Mouse (Mus musculus) hindbrain, embryonic 14.5 days (tissue): ENCODE measurements around the gene Nanos3. TPM values are rescaled to one million over a fixed set of nuclear protein-coding genes. Genes with fewer than 3 reads are reported as not detected.

Experiments used
- ATAC-seq: fragments of 200-750 bp; cut with Nextera tagmentation; 2 replicates; pipeline ENCODE4 v1.8.0; 2017; ENCODE audit warnings: moderate number of reproducible peaks, mild to moderate bottlenecking, moderate TSS enrichment, moderate library complexity; ENCODE audit not compliant: low FRiP score
- DNase-seq: peaks from one replicate; pipeline ENCODE4 v3.0.0-alpha.2; 2015; ENCODE audit warnings: low spot score
- H3K27ac ChIP-seq: fragments of 300-500 bp; sonication (generic); 2 replicates; pipeline ENCODE4 v1.5.1; 2014; ENCODE audit warnings: mild to moderate bottlenecking, moderate library complexity
- H3K27me3 ChIP-seq: fragments of 300-500 bp; sonication (generic); 2 replicates; pipeline ENCODE4 v1.6.1; 2014; ENCODE audit warnings: mild to moderate bottlenecking, low read length, mixed read lengths; ENCODE audit not compliant: control insufficient read depth, insufficient read depth
- H3K36me3 ChIP-seq: fragments of 300-500 bp; sonication (generic); replicated peaks from 2 replicates; pipeline ENCODE4 v1.6.1; 2014; ENCODE audit not compliant: control insufficient read depth, insufficient read depth
- H3K4me1 ChIP-seq: fragments of 300-500 bp; sonication (generic); replicated peaks from 2 replicates; pipeline ENCODE4 v1.6.1; 2014; ENCODE audit warnings: antibody characterized with exemption, low read length, mixed read lengths; ENCODE audit not compliant: control insufficient read depth, insufficient read depth
- H3K4me2 ChIP-seq: fragments of 300-500 bp; sonication (generic); replicated peaks from 2 replicates; pipeline ENCODE4 v1.6.1; 2014; ENCODE audit warnings: mild to moderate bottlenecking, moderate library complexity
- H3K4me3 ChIP-seq: fragments of 300-500 bp; sonication (generic); replicated peaks from 2 replicates; pipeline ENCODE4 v1.5.1; 2014; ENCODE audit warnings: mild to moderate bottlenecking, low read length
- H3K9ac ChIP-seq: fragments of 300-500 bp; sonication (generic); 2 replicates; pipeline ENCODE4 v1.6.1; 2014
- H3K9me3 ChIP-seq: fragments of 300-500 bp; sonication (generic); 2 replicates; pipeline ENCODE4 v1.6.1; 2016; ENCODE audit warnings: low read length; ENCODE audit not compliant: control insufficient read depth
- WGBS: fragments of 180-500 bp; shearing (Covaris S2); extraction: QIAGEN DNeasy Blood & Tissue Kit; methylation state at CpG from one replicate; pipeline ENCODE4 v1.1.7; 2014; 5-methylcytosine and 5-hydroxymethylcytosine counted together
- polyA plus RNA-seq: library from polyadenylated mRNA; unstranded; fragments of >200 nt; fragmentation: Nextera tagmentation; extraction: Ambion mirVana; gene quantifications from 2 replicates; pipeline ENCODE4 v1.2.1, GENCODE M21; 2014

Gene Nanos3
- polyA plus RNA-seq, 1 experiment from 2014 or later: 10.4 TPM

GRCm38 (mm10) chr8:84211881-84212563, 27.0 kb upstream of the Nanos3 start:
- Histone ChIP-seq H3K9me3 (no peaks in the 10 kb centered on the region), H3K27ac (no peak overlapping the region), H3K9ac (no peak overlapping the region), H3K27me3 (no peaks in the 10 kb centered on the region), H3K4me2 (no peak overlapping the region), H3K4me1 (peaks cover 17% of the 10 kb centered on the region), H3K36me3 (peaks cover 75% of the 10 kb centered on the region), H3K4me3 (no peak overlapping the region)
- no peak for ATAC-seq
- WGBS: 95% methylated on average over 31 of the region's 31 CpGs
- no peak for DNase-seq

- ATAC-seq: no peak
- peaks cover 66% of the 10 kb centered on the region for H3K36me3 ChIP-seq
Observed at GRCm38 (mm10) chr8:84211202-84211601, 26.2 kb upstream of the Nanos3 start.

GRCm38 (mm10) chr8:84210167-84210791, 25.3 kb upstream of the Nanos3 start:
- Histone ChIP-seq H3K9me3 (no peaks in the 10 kb centered on the region), H3K36me3 (peaks cover 57% of the 10 kb centered on the region), H3K9ac (no peak overlapping the region; the same call in 1 of the 2 replicates), H3K4me2 (peak overlapping the region; percentile 45), H3K4me3 (0 out of 2 replicates have a peak overlapping the region, but pooled peaks have one; percentile 12), H3K27me3 (no peaks in the 10 kb centered on the region), H3K4me1 (peaks cover 17% of the 10 kb centered on the region), H3K27ac (no peak overlapping the region)
- 46% methylated on average over 34 of the region's 34 CpGs for WGBS
- DNase-seq: peak; percentile 84
- peak; percentile 44; the same call in 1 of the 2 replicates for ATAC-seq

More at GRCm38 (mm10) chr8:84211202-84211601, 26.2 kb upstream of the Nanos3 start:
- 96% methylated on average over 3 of the region's 3 CpGs for WGBS
- Histone ChIP-seq H3K9me3 (no peaks in the 10 kb centered on the region), H3K4me2 (no peak overlapping the region), H3K9ac (no peak overlapping the region), H3K27ac (no peak overlapping the region), H3K4me3 (no peak overlapping the region), H3K4me1 (peaks cover 17% of the 10 kb centered on the region), H3K27me3 (no peaks in the 10 kb centered on the region)
- no peak for DNase-seq

- ATAC-seq (peak; percentile 41; the same call in 1 of the 2 replicates), DNase-seq (no peak)
- Histone ChIP-seq H3K9ac (no peak overlapping the region), H3K27me3 (no peaks in the 10 kb centered on the region), H3K4me3 (no peak overlapping the region), H3K9me3 (no peaks in the 10 kb centered on the region), H3K27ac (peak overlapping the region; percentile 27; the same call in 1 of the 2 replicates), H3K4me1 (peaks cover 20% of the 10 kb centered on the region), H3K36me3 (peaks cover 41% of the 10 kb centered on the region), H3K4me2 (no peak overlapping the region)
- WGBS: 43% methylated on average over 17 of the region's 17 CpGs
Observed at GRCm38 (mm10) chr8:84208381-84209380, 23.7 kb upstream of the Nanos3 start.

GRCm38 (mm10) chr8:84207811-84208210, 22.8 kb upstream of the Nanos3 start:
- Histone ChIP-seq H3K27me3 (no peaks in the 10 kb centered on the region), H3K4me2 (no peak overlapping the region), H3K36me3 (peaks cover 33% of the 10 kb centered on the region), H3K9me3 (no peaks in the 10 kb centered on the region), H3K27ac (no peak overlapping the region), H3K4me1 (peaks cover 21% of the 10 kb centered on the region), H3K4me3 (no peak overlapping the region), H3K9ac (no peak overlapping the region)
- WGBS: 53% methylated on average over 7 of the region's 7 CpGs
- DNase-seq: no peak
- no peak for ATAC-seq

- H3K4me3 ChIP-seq: no peak overlapping the region
- no peak for ATAC-seq
- 85% methylated on average over 3 of the region's 3 CpGs for WGBS
- H3K9ac ChIP-seq: no peak overlapping the region
- no peaks in the 10 kb centered on the region for H3K9me3 ChIP-seq
- no peak overlapping the region for H3K4me2 ChIP-seq
- no peaks in the 10 kb centered on the region for H3K27me3 ChIP-seq
- peaks cover 21% of the 10 kb centered on the region for H3K4me1 ChIP-seq
- no peak for DNase-seq
- no peak overlapping the region for H3K27ac ChIP-seq
- H3K36me3 ChIP-seq: peaks cover 21% of the 10 kb centered on the region
Observed at GRCm38 (mm10) chr8:84206666-84207065, 21.6 kb upstream of the Nanos3 start.

GRCm38 (mm10) chr8:84205073-84205472, 20.1 kb upstream of the Nanos3 start:
- H3K9ac ChIP-seq: no peak overlapping the region
- no peaks in the 10 kb centered on the region for H3K9me3 ChIP-seq
- ATAC-seq (no peak), DNase-seq (no peak)
- WGBS: 91% methylated on average over 5 of the region's 5 CpGs
- H3K27me3 ChIP-seq: peaks cover 9% of the 10 kb centered on the region; the same call in 1 of the 2 replicates
- H3K36me3 ChIP-seq: 0 out of 2 replicates have a peak, but pooled peaks cover 7% of the 10 kb centered on the region
- no peak overlapping the region for H3K27ac ChIP-seq
- peaks cover 24% of the 10 kb centered on the region for H3K4me1 ChIP-seq
- no peak overlapping the region for H3K4me2 ChIP-seq
- no peak overlapping the region for H3K4me3 ChIP-seq

GRCm38 (mm10) chr8:84203975-84204772, 19.2 kb upstream of the Nanos3 start:
- peak overlapping the region; percentile 77 for H3K27ac ChIP-seq
- H3K4me3 ChIP-seq: peak overlapping the region; percentile 23
- ATAC-seq (0 out of 2 replicates have a peak, but pooled peaks have one; percentile 17), DNase-seq (no peak)
- 57% methylated on average over 13 of the region's 13 CpGs for WGBS
- H3K36me3 ChIP-seq: 0 out of 2 replicates have a peak, but pooled peaks cover 4% of the 10 kb centered on the region
- peak overlapping the region; percentile 45 for H3K9ac ChIP-seq
- peaks cover 16% of the 10 kb centered on the region; the same call in 1 of the 2 replicates for H3K27me3 ChIP-seq
- H3K4me1 ChIP-seq: peaks cover 28% of the 10 kb centered on the region
- no peaks in the 10 kb centered on the region for H3K9me3 ChIP-seq
- peak overlapping the region; percentile 54 for H3K4me2 ChIP-seq
